Mouse (Mus musculus): ENCODE results near the gene Itgal. TPM values are rescaled to one million over a fixed set of nuclear protein-coding genes. Genes with fewer than 3 reads are reported as not detected.
"Not testable (repeated sequence)": the region's sequence is repeated elsewhere in the genome, so short reads cannot be mapped to it uniquely, and the experiment has no call there.

The Itgal gene
- polyA plus RNA-seq, 1 experiment from 2014 or later = 0.20 TPM

- WGBS = 84% methylated on average over 4 of the region's 4 CpGs
- no peak for ATAC-seq
These were observed 64.2 kb downstream of the Itgal start for GRCm38 (mm10) chr7:127360265-127360664.

GRCm38 (mm10) chr7:127361449-127361848, 65.4 kb downstream of the Itgal start:
- H3K36me3 ChIP-seq (ENCODE audit: control insufficient read depth, insufficient read depth) = no peaks in the 10 kb centered on the region
- no peaks in the 10 kb centered on the region; the same call in 1 of the 2 replicates for H3K27me3 ChIP-seq (replicated peaks; ENCODE audit: control insufficient read depth, insufficient read depth, low read length)
- H3K4me1 ChIP-seq (replicated peaks; ENCODE audit: control insufficient read depth, insufficient read depth, low read length) = peaks cover 16% of the 10 kb centered on the region
- no peak overlapping the region for H3K9ac ChIP-seq (replicated peaks; ENCODE audit: low read depth, low read length)
- 53% methylated on average over 7 of the region's 13 CpGs for WGBS
- no peak overlapping the region for H3K27ac ChIP-seq (ENCODE audit: low read length)
- no peaks in the 10 kb centered on the region for H3K9me3 ChIP-seq (ENCODE audit: control insufficient read depth, low read length)
- no peak for ATAC-seq
- no peak overlapping the region for H3K4me3 ChIP-seq (replicated peaks; ENCODE audit: low read length)
- no peak overlapping the region for H3K4me2 ChIP-seq (ENCODE audit: low read length)

More at GRCm38 (mm10) chr7:127360265-127360664, 64.2 kb downstream of the Itgal start:
- Histone ChIP-seq H3K27ac (ENCODE audit: low read length) (no peak overlapping the region), H3K4me2 (ENCODE audit: low read length) (no peak overlapping the region), H3K4me3 (replicated peaks; ENCODE audit: low read length) (no peak overlapping the region), H3K4me1 (replicated peaks; ENCODE audit: control insufficient read depth, insufficient read depth, low read length) (peaks cover 16% of the 10 kb centered on the region), H3K36me3 (ENCODE audit: control insufficient read depth, insufficient read depth) (no peaks in the 10 kb centered on the region), H3K9ac (replicated peaks; ENCODE audit: low read depth, low read length) (no peak overlapping the region), H3K9me3 (ENCODE audit: control insufficient read depth, low read length) (no peaks in the 10 kb centered on the region), H3K27me3 (replicated peaks; ENCODE audit: control insufficient read depth, insufficient read depth, low read length) (no peaks in the 10 kb centered on the region; the same call in 1 of the 2 replicates)

- peak overlapping the region; percentile 34; the same call in 1 of the 2 replicates for H3K4me2 ChIP-seq (ENCODE audit: low read length)
These were observed 66.4 kb downstream of the Itgal start for GRCm38 (mm10) chr7:127362418-127362817.

GRCm38 (mm10) chr7:127363475-127363921, 67.4 kb downstream of the Itgal start:
- Histone ChIP-seq H3K27ac (ENCODE audit: low read length) (no peak overlapping the region), H3K4me1 (replicated peaks; ENCODE audit: control insufficient read depth, insufficient read depth, low read length) (peaks cover 16% of the 10 kb centered on the region), H3K4me3 (replicated peaks; ENCODE audit: low read length) (peak overlapping the region; percentile 42), H3K36me3 (ENCODE audit: control insufficient read depth, insufficient read depth) (no peaks in the 10 kb centered on the region), H3K9ac (replicated peaks; ENCODE audit: low read depth, low read length) (peak overlapping the region; percentile 64), H3K27me3 (replicated peaks; ENCODE audit: control insufficient read depth, insufficient read depth, low read length) (no peaks in the 10 kb centered on the region; the same call in 1 of the 2 replicates), H3K9me3 (ENCODE audit: control insufficient read depth, low read length) (no peaks in the 10 kb centered on the region), H3K4me2 (ENCODE audit: low read length) (peak overlapping the region; percentile 73)
- WGBS = 2% methylated on average over 24 of the region's 24 CpGs
- no peak for ATAC-seq

More at GRCm38 (mm10) chr7:127362418-127362817, 66.4 kb downstream of the Itgal start:
- H3K27ac ChIP-seq (ENCODE audit: low read length); H3K9me3 ChIP-seq (ENCODE audit: control insufficient read depth, low read length); ATAC-seq; H3K27me3 ChIP-seq (replicated peaks; ENCODE audit: control insufficient read depth, insufficient read depth, low read length); H3K9ac ChIP-seq (replicated peaks; ENCODE audit: low read depth, low read length); H3K36me3 ChIP-seq (ENCODE audit: control insufficient read depth, insufficient read depth): not testable (repeated sequence)
- peaks cover 16% of the 10 kb centered on the region for H3K4me1 ChIP-seq (replicated peaks; ENCODE audit: control insufficient read depth, insufficient read depth, low read length)
- 7% methylated on average over 13 of the region's 13 CpGs for WGBS
- H3K4me3 ChIP-seq (replicated peaks; ENCODE audit: low read length) = peak overlapping the region; percentile 15; the same call in 1 of the 2 replicates

GRCm38 (mm10) chr7:127364166-127364565, 68.1 kb downstream of the Itgal start:
- 43% methylated on average over 4 of the region's 4 CpGs for WGBS
- H3K4me1 ChIP-seq (replicated peaks; ENCODE audit: control insufficient read depth, insufficient read depth, low read length) = peaks cover 16% of the 10 kb centered on the region
- no peak for ATAC-seq
- no peaks in the 10 kb centered on the region for H3K36me3 ChIP-seq (ENCODE audit: control insufficient read depth, insufficient read depth)
- H3K27ac ChIP-seq (ENCODE audit: low read length) = no peak overlapping the region
- H3K4me3 ChIP-seq (replicated peaks; ENCODE audit: low read length) = peak overlapping the region; percentile 42
- no peaks in the 10 kb centered on the region for H3K9me3 ChIP-seq (ENCODE audit: control insufficient read depth, low read length)
- peak overlapping the region; percentile 64; the same call in 1 of the 2 replicates for H3K9ac ChIP-seq (replicated peaks; ENCODE audit: low read depth, low read length)
- no peaks in the 10 kb centered on the region; the same call in 1 of the 2 replicates for H3K27me3 ChIP-seq (replicated peaks; ENCODE audit: control insufficient read depth, insufficient read depth, low read length)
- peak overlapping the region; percentile 73 for H3K4me2 ChIP-seq (ENCODE audit: low read length)

GRCm38 (mm10) chr7:127366249-127366648, 70.2 kb downstream of the Itgal start:
- H3K27ac ChIP-seq (ENCODE audit: low read length) = no peak overlapping the region
- no peak overlapping the region for H3K4me3 ChIP-seq (replicated peaks; ENCODE audit: low read length)
- ATAC-seq = no peak
- H3K9me3 ChIP-seq (ENCODE audit: control insufficient read depth, low read length) = no peaks in the 10 kb centered on the region
- no peak overlapping the region for H3K4me2 ChIP-seq (ENCODE audit: low read length)
- H3K36me3 ChIP-seq (ENCODE audit: control insufficient read depth, insufficient read depth) = no peaks in the 10 kb centered on the region
- H3K9ac ChIP-seq (replicated peaks; ENCODE audit: low read depth, low read length) = no peak overlapping the region
- 94% methylated on average over 3 of the region's 3 CpGs for WGBS
- no peaks in the 10 kb centered on the region; the same call in 1 of the 2 replicates for H3K27me3 ChIP-seq (replicated peaks; ENCODE audit: control insufficient read depth, insufficient read depth, low read length)
- H3K4me1 ChIP-seq (replicated peaks; ENCODE audit: control insufficient read depth, insufficient read depth, low read length) = peaks cover 16% of the 10 kb centered on the region

GRCm38 (mm10) chr7:127371213-127371612, 75.2 kb downstream of the Itgal start:
- H3K4me3 ChIP-seq (replicated peaks; ENCODE audit: low read length) = no peak overlapping the region
- no peaks in the 10 kb centered on the region for H3K9me3 ChIP-seq (ENCODE audit: control insufficient read depth, low read length)
- 92% methylated on average over 2 of the region's 2 CpGs for WGBS
- H3K27ac ChIP-seq (ENCODE audit: low read length) = no peak overlapping the region
- ATAC-seq = no peak
- H3K36me3 ChIP-seq (ENCODE audit: control insufficient read depth, insufficient read depth) = no peaks in the 10 kb centered on the region
- no peaks in the 10 kb centered on the region for H3K27me3 ChIP-seq (replicated peaks; ENCODE audit: control insufficient read depth, insufficient read depth, low read length)
- H3K4me1 ChIP-seq (replicated peaks; ENCODE audit: control insufficient read depth, insufficient read depth, low read length) = peaks cover 3% of the 10 kb centered on the region
- no peak overlapping the region for H3K9ac ChIP-seq (replicated peaks; ENCODE audit: low read depth, low read length)
- no peak overlapping the region for H3K4me2 ChIP-seq (ENCODE audit: low read length)

GRCm38 (mm10) chr7:127371870-127372269, 75.8 kb downstream of the Itgal start:
- H3K4me1 ChIP-seq (replicated peaks; ENCODE audit: control insufficient read depth, insufficient read depth, low read length); H3K9me3 ChIP-seq (ENCODE audit: control insufficient read depth, low read length); H3K4me3 ChIP-seq (replicated peaks; ENCODE audit: low read length); H3K27ac ChIP-seq (ENCODE audit: low read length); H3K4me2 ChIP-seq (ENCODE audit: low read length); ATAC-seq; H3K36me3 ChIP-seq (ENCODE audit: control insufficient read depth, insufficient read depth); H3K9ac ChIP-seq (replicated peaks; ENCODE audit: low read depth, low read length); H3K27me3 ChIP-seq (replicated peaks; ENCODE audit: control insufficient read depth, insufficient read depth, low read length): not testable (repeated sequence)
- WGBS = 78% methylated on average over 3 of the region's 3 CpGs

GRCm38 (mm10) chr7:127375271-127376245, 79.5 kb downstream of the Itgal start, which contains the start of gene Zfp747:
TSS of gene Zfp747 (minus strand) at chr7:127376050.
- peak within 1 kb of the TSS; percentile 71 for H3K4me2 ChIP-seq (ENCODE audit: low read length)
- H3K9me3 ChIP-seq (ENCODE audit: control insufficient read depth, low read length); H3K36me3 ChIP-seq (ENCODE audit: control insufficient read depth, insufficient read depth); H3K4me1 ChIP-seq (replicated peaks; ENCODE audit: control insufficient read depth, insufficient read depth, low read length); H3K27me3 ChIP-seq (replicated peaks; ENCODE audit: control insufficient read depth, insufficient read depth, low read length): not testable (repeated sequence)
- H3K27ac ChIP-seq (ENCODE audit: low read length) = peak within 1 kb of the TSS; percentile 70
- peak within 1 kb of the TSS; percentile 80 for H3K9ac ChIP-seq (replicated peaks; ENCODE audit: low read depth, low read length)
- peak; percentile 94 for ATAC-seq
- 3% methylated on average over 45 of the region's 49 CpGs for WGBS
- peak within 1 kb of the TSS; percentile 87 for H3K4me3 ChIP-seq (replicated peaks; ENCODE audit: low read length)
